Mouse (Mus musculus) heart, adult 2 months (tissue): Measurements from ENCODE around the gene Dock8. TPM values are rescaled to one million over a fixed set of nuclear protein-coding genes. Genes with fewer than 3 reads are reported as not detected.

Experiments
- DNase-seq, 2 experiments: peaks; one replicate each; pipeline ENCODE4 v3.0.0; 2021
- H3K27ac ChIP-seq: fragments of 200-600 bp; 2 replicates; pipeline ENCODE4 v1.8.1; 2022
- H3K27me3 ChIP-seq: fragments of 200-500 bp; 2 replicates; pipeline ENCODE4 v1.6.1; 2012; ENCODE audit warnings: mild to moderate bottlenecking, low read length, inconsistent platforms, mixed read lengths; ENCODE audit not compliant: control insufficient read depth, insufficient read depth
- H3K36me3 ChIP-seq: fragments of 200-500 bp; 2 replicates; pipeline ENCODE4 v1.6.1; 2012; ENCODE audit warnings: low read length, inconsistent platforms; ENCODE audit not compliant: control insufficient read depth, insufficient read depth
- H3K4me1 ChIP-seq: fragments of 200-500 bp; 2 replicates; pipeline ENCODE4 v1.6.1; 2011; ENCODE audit warnings: low read length; ENCODE audit not compliant: control insufficient read depth, insufficient read depth
- H3K4me3 ChIP-seq: fragments of 200-600 bp; 2 replicates; pipeline ENCODE4 v1.8.1; 2022
- H3K79me2 ChIP-seq: fragments of 200-500 bp; replicated peaks from 2 replicates; pipeline ENCODE4 v1.6.1; 2012; ENCODE audit warnings: mild to moderate bottlenecking, inconsistent platforms, low read length, moderate library complexity, mixed read lengths; ENCODE audit not compliant: control insufficient read depth, insufficient read depth
- H3K9ac ChIP-seq: fragments of 200-500 bp; 2 replicates; pipeline ENCODE4 v1.6.1; 2012; ENCODE audit warnings: low read depth, mild to moderate bottlenecking, control low read depth, inconsistent platforms, low read length, mixed read lengths
- CTCF ChIP-seq: fragments of 200-600 bp; IDR thresholded peaks from 2 replicates; pipeline ENCODE4 v1.8.1; 2022; ENCODE audit warnings: antibody characterized with exemption, mild to moderate bottlenecking, moderate library complexity
- EP300 ChIP-seq: fragments of 200-500 bp; IDR thresholded peaks from 2 replicates; pipeline ENCODE4 v1.6.1; 2011; ENCODE audit warnings: low read depth, low read length, control low read depth; ENCODE audit not compliant: insufficient read depth
- POLR2A ChIP-seq: fragments of 200-500 bp; IDR thresholded peaks from 2 replicates; pipeline ENCODE4 v1.6.1; 2011; ENCODE audit warnings: mild to moderate bottlenecking, low read depth, low read length, control low read depth; ENCODE audit not compliant: insufficient read depth
- WGBS: fragments of 180-500 bp; shearing (Covaris S2); methylation state at CpG from one replicate; pipeline ENCODE4 v1.1.7; 2018; 5-methylcytosine and 5-hydroxymethylcytosine counted together
- intact Hi-C: fragments of 180-260 bp; cut with DNase I; formaldehyde crosslinking; loops from one replicate; pipeline ENCODE4 v1.15.1; 2025
- polyA plus RNA-seq: library from polyadenylated mRNA; depleted of rRNA; stranded (reverse); fragments of >200 nt; gene quantifications from 2 replicates; pipeline ENCODE4 v1.2.3, GENCODE M21; 2012
- total RNA-seq, 2 experiments: library from RNA; stranded (reverse); gene quantifications; 2 replicates each; pipeline ENCODE4 v1.2.3; 2021

Gene Dock8
- total and polyA plus RNA-seq, 3 experiments = 5.7 to 24.7 (median 17.5) TPM

GRCm38 (mm10) chr19:25236596-25237491, 237.5 kb downstream of the Dock8 start, which contains the start of gene Kank1:
TSS of gene Kank1 (plus strand) at chr19:25236975.
- Histone ChIP-seq H3K36me3 (no peaks in the 10 kb centered on the region), H3K27me3 (no peaks in the 10 kb centered on the region; the same call in 1 of the 2 replicates), H3K4me1 (no peaks in the 10 kb centered on the region; the same call in 1 of the 2 replicates), H3K27ac (peak within 1 kb of the TSS; percentile 68), H3K79me2 (no peaks in the 10 kb centered on the region), H3K4me3 (peak within 1 kb of the TSS; percentile 56), H3K9ac (peak within 1 kb of the TSS; percentile 65)
- under 1% methylated on average over 76 of the region's 76 CpGs for WGBS
- TF ChIP-seq POLR2A (0 out of 2 replicates have a peak, but pooled peaks have one; percentile 14), CTCF (no peak)
- intact Hi-C loops = loop anchor here (5.0 kb wide), 1 partner anchor 40 kb away; no protein-coding TSS in a partner anchor
- peak; percentile 75 to 76 for DNase-seq

GRCm38 (mm10) chr19:25237492-25238040, 238.2 kb downstream of the Dock8 start:
- TF ChIP-seq CTCF (peak; percentile 62), POLR2A (no peak)
- 2% methylated on average over 35 of the region's 35 CpGs for WGBS
- DNase-seq = peak; percentile 59 to 60
- no peaks in the 10 kb centered on the region for H3K79me2 ChIP-seq
- intact Hi-C loops = loop anchor here (5.0 kb wide), 1 partner anchor 40 kb away; no protein-coding TSS in a partner anchor
- H3K36me3 ChIP-seq = no peaks in the 10 kb centered on the region
- no peaks in the 10 kb centered on the region; the same call in 1 of the 2 replicates for H3K27me3 ChIP-seq
- H3K9ac ChIP-seq = peak overlapping the region; percentile 65
- H3K4me3 ChIP-seq = peak overlapping the region; percentile 56
- no peaks in the 10 kb centered on the region; the same call in 1 of the 2 replicates for H3K4me1 ChIP-seq
- H3K27ac ChIP-seq = peak overlapping the region; percentile 68

- 17% methylated on average over 13 of the region's 13 CpGs for WGBS
- Histone ChIP-seq H3K4me1 (no peaks in the 10 kb centered on the region; the same call in 1 of the 2 replicates), H3K9ac (no peak overlapping the region), H3K4me3 (peak overlapping the region; percentile 56), H3K27ac (no peak overlapping the region), H3K79me2 (no peaks in the 10 kb centered on the region), H3K27me3 (no peaks in the 10 kb centered on the region; the same call in 1 of the 2 replicates), H3K36me3 (no peaks in the 10 kb centered on the region)
- intact Hi-C loops = loop anchor here (5.0 kb wide), 1 partner anchor 39 kb away; no protein-coding TSS in a partner anchor
- no peak for DNase-seq
- TF ChIP-seq POLR2A (no peak), EP300 (no peak), CTCF (no peak)
These were observed 238.8 kb downstream of the Dock8 start for GRCm38 (mm10) chr19:25238121-25238520.

GRCm38 (mm10) chr19:25243566-25243965, 244.2 kb downstream of the Dock8 start:
- H3K4me3 ChIP-seq = no peak overlapping the region

GRCm38 (mm10) chr19:25246062-25246461, 246.7 kb downstream of the Dock8 start:
- WGBS = 89% methylated on average over 8 of the region's 8 CpGs
- TF ChIP-seq POLR2A (no peak), CTCF (no peak), EP300 (no peak)
- intact Hi-C loops = no loop called here
- peaks cover 1% of the 10 kb centered on the region for H3K4me1 ChIP-seq
- no peaks in the 10 kb centered on the region for H3K79me2 ChIP-seq
- H3K9ac ChIP-seq = no peak overlapping the region
- H3K36me3 ChIP-seq = no peaks in the 10 kb centered on the region
- H3K4me3 ChIP-seq = no peak overlapping the region
- H3K27me3 ChIP-seq = no peaks in the 10 kb centered on the region
- no peak overlapping the region for H3K27ac ChIP-seq
- no peak for DNase-seq

More at GRCm38 (mm10) chr19:25243566-25243965, 244.2 kb downstream of the Dock8 start:
- Histone ChIP-seq H3K36me3 (no peaks in the 10 kb centered on the region), H3K27ac (no peak overlapping the region), H3K4me1 (no peaks in the 10 kb centered on the region; the same call in 1 of the 2 replicates), H3K79me2 (no peaks in the 10 kb centered on the region), H3K9ac (no peak overlapping the region), H3K27me3 (no peaks in the 10 kb centered on the region)
- intact Hi-C loops = no loop called here
- DNase-seq = no peak
- WGBS = 75% methylated on average over 4 of the region's 4 CpGs
- TF ChIP-seq EP300 = no peak
